Mouse (Mus musculus): ENCODE measurements around the gene Gm27021. TPM values are rescaled to one million over a fixed set of nuclear protein-coding genes. Genes with fewer than 3 reads are reported as not detected.

Gene Gm27021
- polyA plus RNA-seq, 1 experiment = not detected

GRCm38 (mm10) chr8:120585521-120585920 lies 82.4 kb downstream of the Gm27021 start:
- WGBS = 86% methylated on average over 10 of the region's 10 CpGs
- H3K36me3 ChIP-seq (ENCODE audit: control insufficient read depth, insufficient read depth, low read length) = peaks cover 7% of the 10 kb centered on the region
- no peak for TF ChIP-seq POLR2A (IDR thresholded peaks at IDR 0.05; ENCODE audit: low read depth, low read length)
- no peak for TF ChIP-seq CTCF (IDR thresholded peaks at IDR 0.05; ENCODE audit: extremely low read depth, insufficient read length, insufficient replicate concordance, low read depth, low read length)

GRCm38 (mm10) chr8:120581811-120582210 lies 86.1 kb downstream of the Gm27021 start:
- H3K27ac ChIP-seq (ENCODE audit: insufficient read depth, low read depth, low read length) = no peak overlapping the region
- no peaks in the 10 kb centered on the region for H3K27me3 ChIP-seq (ENCODE audit: control insufficient read depth, insufficient read depth, low read length)
- H3K4me3 ChIP-seq (ENCODE audit: low read depth, low read length) = no peak overlapping the region
- H3K36me3 ChIP-seq (ENCODE audit: control insufficient read depth, insufficient read depth, low read length) = peaks cover 41% of the 10 kb centered on the region
- whole genome bisulfite sequencing = 91% methylated on average over 8 of the region's 8 CpGs
- TF ChIP-seq POLR2A (IDR thresholded peaks at IDR 0.05; ENCODE audit: low read depth, low read length) = no peak
- no peak for TF ChIP-seq CTCF (IDR thresholded peaks at IDR 0.05; ENCODE audit: extremely low read depth, insufficient read length, insufficient replicate concordance, low read depth, low read length)
- H3K4me1 ChIP-seq (ENCODE audit: control insufficient read depth, insufficient read depth, insufficient read length, low read length) = no peaks in the 10 kb centered on the region

More at GRCm38 (mm10) chr8:120585521-120585920, 82.4 kb downstream of the Gm27021 start:
- Histone ChIP-seq H3K27ac (ENCODE audit: insufficient read depth, low read depth, low read length) (no peak overlapping the region), H3K4me3 (ENCODE audit: low read depth, low read length) (no peak overlapping the region), H3K27me3 (ENCODE audit: control insufficient read depth, insufficient read depth, low read length) (no peaks in the 10 kb centered on the region), H3K4me1 (ENCODE audit: control insufficient read depth, insufficient read depth, insufficient read length, low read length) (peaks cover 3% of the 10 kb centered on the region)

- TF ChIP-seq CTCF (IDR thresholded peaks at IDR 0.05; ENCODE audit: extremely low read depth, insufficient read length, insufficient replicate concordance, low read depth, low read length) = no peak
- TF ChIP-seq POLR2A (IDR thresholded peaks at IDR 0.05; ENCODE audit: low read depth, low read length) = 0 out of 2 replicates have a peak, but pooled peaks have one; percentile 23
- WGBS = 92% methylated on average over 12 of the region's 12 CpGs
- Histone ChIP-seq H3K27me3 (ENCODE audit: control insufficient read depth, insufficient read depth, low read length) (no peaks in the 10 kb centered on the region), H3K4me3 (ENCODE audit: low read depth, low read length) (no peak overlapping the region), H3K4me1 (ENCODE audit: control insufficient read depth, insufficient read depth, insufficient read length, low read length) (no peaks in the 10 kb centered on the region), H3K27ac (ENCODE audit: insufficient read depth, low read depth, low read length) (no peak overlapping the region), H3K36me3 (ENCODE audit: control insufficient read depth, insufficient read depth, low read length) (peaks cover 46% of the 10 kb centered on the region)
Measured at GRCm38 (mm10) chr8:120581329-120581728, 86.5 kb downstream of the Gm27021 start.

- Histone ChIP-seq H3K4me3 (ENCODE audit: low read depth, low read length) (no peak overlapping the region), H3K4me1 (ENCODE audit: control insufficient read depth, insufficient read depth, insufficient read length, low read length) (no peaks in the 10 kb centered on the region), H3K27me3 (ENCODE audit: control insufficient read depth, insufficient read depth, low read length) (no peaks in the 10 kb centered on the region), H3K36me3 (ENCODE audit: control insufficient read depth, insufficient read depth, low read length) (peaks cover 54% of the 10 kb centered on the region), H3K27ac (ENCODE audit: insufficient read depth, low read depth, low read length) (no peak overlapping the region)
- 94% methylated on average over 8 of the region's 8 CpGs for WGBS
- TF ChIP-seq POLR2A (IDR thresholded peaks at IDR 0.05; ENCODE audit: low read depth, low read length) = no peak
- TF ChIP-seq CTCF (IDR thresholded peaks at IDR 0.05; ENCODE audit: extremely low read depth, insufficient read length, insufficient replicate concordance, low read depth, low read length) = no peak
Measured at GRCm38 (mm10) chr8:120580336-120581000, 87.4 kb downstream of the Gm27021 start.

GRCm38 (mm10) chr8:120577821-120578220 lies 90.1 kb downstream of the Gm27021 start:
- H3K4me3 ChIP-seq (ENCODE audit: low read depth, low read length) = no peak overlapping the region
- 95% methylated on average over 17 of the region's 17 CpGs for WGBS
- no peak overlapping the region for H3K27ac ChIP-seq (ENCODE audit: insufficient read depth, low read depth, low read length)
- H3K4me1 ChIP-seq (ENCODE audit: control insufficient read depth, insufficient read depth, insufficient read length, low read length) = no peaks in the 10 kb centered on the region
- peaks cover 81% of the 10 kb centered on the region for H3K36me3 ChIP-seq (ENCODE audit: control insufficient read depth, insufficient read depth, low read length)
- TF ChIP-seq CTCF (IDR thresholded peaks at IDR 0.05; ENCODE audit: extremely low read depth, insufficient read length, insufficient replicate concordance, low read depth, low read length) (no peak), POLR2A (IDR thresholded peaks at IDR 0.05; ENCODE audit: low read depth, low read length) (no peak)
- H3K27me3 ChIP-seq (ENCODE audit: control insufficient read depth, insufficient read depth, low read length) = no peaks in the 10 kb centered on the region

- H3K4me1 ChIP-seq (ENCODE audit: control insufficient read depth, insufficient read depth, insufficient read length, low read length) = no peaks in the 10 kb centered on the region
- H3K36me3 ChIP-seq (ENCODE audit: control insufficient read depth, insufficient read depth, low read length) = peaks cover 94% of the 10 kb centered on the region
- H3K27ac ChIP-seq (ENCODE audit: insufficient read depth, low read depth, low read length) = no peak overlapping the region
- no peak overlapping the region for H3K4me3 ChIP-seq (ENCODE audit: low read depth, low read length)
- no peaks in the 10 kb centered on the region for H3K27me3 ChIP-seq (ENCODE audit: control insufficient read depth, insufficient read depth, low read length)
- WGBS = 81% methylated on average over 9 of the region's 9 CpGs
- TF ChIP-seq POLR2A (IDR thresholded peaks at IDR 0.05; ENCODE audit: low read depth, low read length) (no peak), CTCF (IDR thresholded peaks at IDR 0.05; ENCODE audit: extremely low read depth, insufficient read length, insufficient replicate concordance, low read depth, low read length) (no peak)
Measured at GRCm38 (mm10) chr8:120575801-120576200, 92.1 kb downstream of the Gm27021 start.

- no peak overlapping the region for H3K27ac ChIP-seq (ENCODE audit: insufficient read depth, low read depth, low read length)
- H3K36me3 ChIP-seq (ENCODE audit: control insufficient read depth, insufficient read depth, low read length) = peaks cover 91% of the 10 kb centered on the region
- WGBS = 68% methylated on average over 19 of the region's 19 CpGs
- TF ChIP-seq POLR2A (IDR thresholded peaks at IDR 0.05; ENCODE audit: low read depth, low read length) (no peak), CTCF (IDR thresholded peaks at IDR 0.05; ENCODE audit: extremely low read depth, insufficient read length, insufficient replicate concordance, low read depth, low read length) (no peak)
- no peak overlapping the region for H3K4me3 ChIP-seq (ENCODE audit: low read depth, low read length)
- no peaks in the 10 kb centered on the region for H3K27me3 ChIP-seq (ENCODE audit: control insufficient read depth, insufficient read depth, low read length)
- no peaks in the 10 kb centered on the region for H3K4me1 ChIP-seq (ENCODE audit: control insufficient read depth, insufficient read depth, insufficient read length, low read length)
Measured at GRCm38 (mm10) chr8:120574941-120575340, 92.9 kb downstream of the Gm27021 start.
